Mouse (Mus musculus) kidney, adult 2 months (tissue): ENCODE measurements at regions not wholly inside any gene's neighbourhood (a gene's known extent, or its start where the extent isn't known, plus 50 kb on each side); places are given as distances from the start of the nearest gene placed in this dataset.

Source experiments
- DNase-seq: peaks from one replicate; pipeline ENCODE4 v3.0.0; 2021
- H3K27ac ChIP-seq: fragments of 200-500 bp; 2 replicates; pipeline ENCODE4 v1.5.1; 2012; ENCODE audit warnings: low read depth, low read length, control low read depth, inconsistent platforms; ENCODE audit not compliant: insufficient read depth
- H3K27me3 ChIP-seq: fragments of 200-500 bp; replicated peaks from 2 replicates; pipeline ENCODE4 v1.6.1; 2012; ENCODE audit warnings: mild to moderate bottlenecking, moderate library complexity, low read length, inconsistent platforms; ENCODE audit not compliant: control insufficient read depth, insufficient read depth
- H3K36me3 ChIP-seq: fragments of 200-500 bp; 2 replicates; pipeline ENCODE4 v1.6.1; 2012; ENCODE audit warnings: mild to moderate bottlenecking, moderate library complexity, low read length, inconsistent platforms; ENCODE audit not compliant: control insufficient read depth, insufficient read depth
- H3K4me1 ChIP-seq: fragments of 200-500 bp; 2 replicates; pipeline ENCODE4 v1.6.1; 2011; ENCODE audit warnings: low read length; ENCODE audit not compliant: control insufficient read depth, insufficient read depth
- H3K4me3 ChIP-seq: fragments of 200-500 bp; 2 replicates; pipeline ENCODE4 v1.5.1; 2011; ENCODE audit warnings: mild to moderate bottlenecking, low read depth, low read length, control low read depth; ENCODE audit not compliant: insufficient read depth
- CTCF ChIP-seq: fragments of 200-500 bp; conservative IDR thresholded peaks from 2 replicates; pipeline ENCODE4 v1.5.1; 2011; ENCODE audit warnings: low read depth, mild to moderate bottlenecking, control low read depth, low read length, moderate library complexity, mixed read lengths; ENCODE audit not compliant: insufficient read depth, insufficient read length
- POLR2A ChIP-seq: fragments of 200-500 bp; IDR thresholded peaks from one replicate; pipeline ENCODE4 v1.6.1; 2011; ENCODE audit warnings: low read depth, low read length, control low read depth
- WGBS: fragments of 180-500 bp; shearing (Covaris S2); methylation state at CpG from one replicate; pipeline ENCODE4 v1.1.7; 2018; 5-methylcytosine and 5-hydroxymethylcytosine counted together

- no peaks in the 10 kb centered on the region for H3K27me3 ChIP-seq
- no peak overlapping the region for H3K27ac ChIP-seq
- no peak for TF ChIP-seq CTCF
- TF ChIP-seq POLR2A = no peak
- H3K4me3 ChIP-seq = no peak overlapping the region
- H3K4me1 ChIP-seq = peaks cover 8% of the 10 kb centered on the region; the same call in 1 of the 2 replicates
- WGBS = 84% methylated on average over 10 of the region's 10 CpGs
- no peak for DNase-seq
- no peaks in the 10 kb centered on the region for H3K36me3 ChIP-seq
These were observed 170.8 kb downstream of the Sox4 start for GRCm38 (mm10) chr13:28782497-28783246.

- no peaks in the 10 kb centered on the region for H3K36me3 ChIP-seq
- H3K4me1 ChIP-seq = peaks cover 7% of the 10 kb centered on the region; the same call in 1 of the 2 replicates
- WGBS = 53% methylated on average over 5 of the region's 5 CpGs
- no peak overlapping the region for H3K27ac ChIP-seq
- no peak overlapping the region for H3K4me3 ChIP-seq
- TF ChIP-seq CTCF (no peak), POLR2A (no peak)
- DNase-seq = no peak
- no peaks in the 10 kb centered on the region for H3K27me3 ChIP-seq
These were observed 171.4 kb downstream of the Sox4 start for GRCm38 (mm10) chr13:28782081-28782480.

DNA sequence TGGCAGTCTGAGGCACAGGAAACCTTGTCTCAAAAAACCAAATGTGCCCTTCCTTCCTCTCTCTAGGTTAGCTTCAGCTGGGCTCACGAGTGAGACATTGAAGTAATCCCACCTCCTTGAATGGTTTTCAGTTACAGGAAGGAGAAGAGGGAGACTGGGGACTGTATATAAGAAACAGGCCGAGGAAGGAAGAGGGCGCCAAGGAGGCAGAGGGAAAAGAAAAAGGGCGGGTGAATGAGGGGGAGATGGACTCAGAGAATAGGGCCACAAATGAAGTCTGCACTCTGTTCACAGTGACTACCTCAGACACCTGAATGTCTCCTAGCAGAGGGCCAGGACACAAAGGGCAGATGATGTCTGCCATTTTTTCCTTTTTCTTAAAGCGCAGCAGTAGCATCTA lies 171.9 kb downstream of the Sox4 start:
- Histone ChIP-seq H3K4me1 (peaks cover 5% of the 10 kb centered on the region; the same call in 1 of the 2 replicates), H3K27ac (no peak overlapping the region)
- WGBS = 75% methylated on average over 5 of the region's 5 CpGs

DNA sequence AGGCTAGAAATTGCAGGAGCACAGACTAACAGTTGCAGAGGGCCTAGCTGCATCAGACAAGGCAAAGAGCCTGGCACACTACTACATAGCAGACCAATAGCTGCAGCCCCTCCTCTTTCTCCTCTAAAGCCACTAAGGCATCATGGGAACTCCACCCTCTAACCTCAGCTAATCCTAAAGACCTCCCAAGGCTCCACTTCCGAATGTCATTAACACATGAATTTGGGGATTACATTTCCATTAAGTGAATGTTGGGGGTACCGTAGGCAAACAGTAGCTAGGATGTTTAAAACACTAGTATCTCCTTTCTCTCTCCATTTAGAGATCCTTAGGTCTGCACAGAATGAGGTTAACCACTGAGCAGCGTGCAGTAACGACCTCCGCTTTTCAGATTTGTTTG lies 173.1 kb downstream of the Sox4 start:
- Histone ChIP-seq H3K4me1 (peaks cover 5% of the 10 kb centered on the region; the same call in 1 of the 2 replicates), H3K27ac (no peak overlapping the region), H3K27me3 (no peaks in the 10 kb centered on the region), H3K36me3 (no peaks in the 10 kb centered on the region), H3K4me3 (no peak overlapping the region)
- DNase-seq = no peak
- 92% methylated on average over 5 of the region's 5 CpGs for WGBS
- TF ChIP-seq CTCF (no peak), POLR2A (no peak)

More for the DNA sequence above, 171.9 kb downstream of the Sox4 start:
- H3K27me3 ChIP-seq = no peaks in the 10 kb centered on the region
- TF ChIP-seq POLR2A (no peak), CTCF (no peak)
- no peak overlapping the region for H3K4me3 ChIP-seq
- no peaks in the 10 kb centered on the region for H3K36me3 ChIP-seq
- no peak for DNase-seq

- H3K27ac ChIP-seq = no peak overlapping the region
- TF ChIP-seq CTCF (no peak), POLR2A (no peak)
- DNase-seq = no peak
- no peak overlapping the region for H3K4me3 ChIP-seq
- H3K27me3 ChIP-seq = no peaks in the 10 kb centered on the region
- H3K36me3 ChIP-seq = no peaks in the 10 kb centered on the region
- no peaks in the 10 kb centered on the region for H3K4me1 ChIP-seq
- WGBS = 86% methylated on average over 7 of the region's 7 CpGs
These were observed 178.2 kb downstream of the Sox4 start for GRCm38 (mm10) chr13:28775142-28775815.

- 85% methylated on average over 7 of the region's 7 CpGs for WGBS
- Histone ChIP-seq H3K27ac (no peak overlapping the region), H3K36me3 (no peaks in the 10 kb centered on the region), H3K4me1 (no peaks in the 10 kb centered on the region), H3K27me3 (no peaks in the 10 kb centered on the region), H3K4me3 (no peak overlapping the region)
- no peak for DNase-seq
- no peak for TF ChIP-seq CTCF
- TF ChIP-seq POLR2A = no peak
These were observed 178.9 kb downstream of the Sox4 start for GRCm38 (mm10) chr13:28774649-28775048.

- Histone ChIP-seq H3K27ac (no peak overlapping the region), H3K27me3 (no peaks in the 10 kb centered on the region), H3K36me3 (no peaks in the 10 kb centered on the region), H3K4me3 (no peak overlapping the region), H3K4me1 (no peaks in the 10 kb centered on the region)
- WGBS = 76% methylated on average over 2 of the region's 2 CpGs
- TF ChIP-seq CTCF (no peak), POLR2A (no peak)
- no peak for DNase-seq
These were observed 180.0 kb downstream of the Sox4 start for GRCm38 (mm10) chr13:28773466-28773865.
